Mouse (Mus musculus) frontal cortex, adult 2 months (tissue): Measurements from ENCODE around the gene Sdc3. TPM values are rescaled to one million over a fixed set of nuclear protein-coding genes. Genes with fewer than 3 reads are reported as not detected.

Experiments
- DNase-seq, 2 experiments: peaks; one replicate each; pipeline ENCODE4 v3.0.0; 2022; ENCODE audit warnings: low spot score in 1 of 2; ENCODE audit errors: extremely low spot score in 1 of 2
- polyA plus RNA-seq: library from polyadenylated mRNA; depleted of rRNA; stranded (reverse); fragments of >200 nt; gene quantifications from 2 replicates; pipeline ENCODE4 v1.2.3, GENCODE M21; 2012

The Sdc3 gene
- polyA plus RNA-seq, 1 experiment, result 103 TPM

GRCm38 (mm10) chr4:130815860-130816259, 23.5 kb downstream of the Sdc3 start:
- peak in 1 of 2 experiments; percentile 55 for DNase-seq

GRCm38 (mm10) chr4:130819806-130820205, 27.5 kb downstream of the Sdc3 start:
- DNase-seq, result no peak

GRCm38 (mm10) chr4:130820594-130821255, 28.4 kb downstream of the Sdc3 start:
- no peak for DNase-seq

DNA sequence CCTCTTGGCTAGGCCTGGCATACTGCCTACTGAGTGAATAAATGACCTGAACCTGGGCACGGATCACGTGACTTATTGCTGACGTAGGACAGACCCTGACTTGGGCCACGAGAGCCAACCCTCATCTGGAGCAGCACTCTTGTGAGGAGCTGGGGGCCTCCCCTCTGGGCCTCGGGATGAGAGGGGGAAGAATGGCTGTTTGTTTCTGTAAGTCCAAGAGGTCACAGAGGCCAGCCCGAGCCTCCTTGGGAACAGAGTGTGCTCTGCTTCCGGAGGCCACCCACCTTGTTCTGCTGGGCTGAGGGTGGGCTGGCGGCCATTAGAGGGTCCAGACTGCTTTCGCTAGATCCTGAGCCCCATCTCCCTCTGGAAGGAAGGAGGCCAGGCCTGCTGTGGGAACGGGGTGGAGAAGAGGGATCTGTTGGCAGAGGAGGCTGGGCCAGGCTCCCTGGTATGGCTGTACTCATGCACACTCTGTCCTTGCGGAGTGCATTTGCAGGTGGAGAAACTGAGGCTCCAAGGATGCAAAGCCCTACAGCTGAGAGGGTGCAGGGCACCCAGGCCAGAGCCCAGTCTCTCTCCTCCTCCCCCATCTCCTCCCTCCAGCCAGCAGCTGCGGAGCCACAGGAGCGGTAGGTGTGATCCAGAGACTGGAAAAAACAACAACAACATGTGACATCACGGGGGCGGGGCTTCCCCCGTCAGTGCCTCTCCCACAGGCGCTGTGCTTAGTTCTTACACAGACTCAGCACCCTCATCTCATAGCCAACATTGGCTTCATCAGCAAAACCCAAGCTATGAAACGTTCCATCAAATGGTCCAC, 36.7 kb downstream of the Sdc3 start:
- no peak for DNase-seq

- no peak for DNase-seq
These were observed 41.8 kb downstream of the Sdc3 start for GRCm38 (mm10) chr4:130834122-130834521.

GRCm38 (mm10) chr4:130835550-130835949, 43.2 kb downstream of the Sdc3 start:
- no peak for DNase-seq

- DNase-seq, result peak in 1 of 2 experiments; percentile 37
These were observed 44.1 kb downstream of the Sdc3 start for GRCm38 (mm10) chr4:130836281-130837061.

DNA sequence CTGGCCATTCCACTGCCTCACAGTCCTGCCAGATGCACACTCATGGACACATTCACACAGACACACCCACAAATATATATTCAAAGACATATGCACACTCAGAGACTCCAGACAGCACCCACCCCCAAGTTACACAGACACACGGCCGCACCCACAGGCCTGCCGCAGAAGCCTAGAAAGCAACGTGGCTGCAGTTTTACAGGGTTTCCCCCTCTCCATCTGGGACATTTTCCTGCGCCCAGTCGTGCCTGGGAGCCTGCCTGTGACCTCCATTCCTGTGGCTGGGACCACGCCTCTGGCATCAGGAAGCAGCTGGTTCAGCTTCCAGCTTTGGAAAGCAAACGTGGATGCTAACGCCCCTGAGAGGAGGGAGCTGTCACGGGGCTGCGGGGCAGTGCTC, 46.2 kb downstream of the Sdc3 start:
- peak in 1 of 2 experiments; percentile 45 for DNase-seq

- DNase-seq, result no peak
These were observed 48.9 kb downstream of the Sdc3 start for GRCm38 (mm10) chr4:130841107-130841840.

DNA sequence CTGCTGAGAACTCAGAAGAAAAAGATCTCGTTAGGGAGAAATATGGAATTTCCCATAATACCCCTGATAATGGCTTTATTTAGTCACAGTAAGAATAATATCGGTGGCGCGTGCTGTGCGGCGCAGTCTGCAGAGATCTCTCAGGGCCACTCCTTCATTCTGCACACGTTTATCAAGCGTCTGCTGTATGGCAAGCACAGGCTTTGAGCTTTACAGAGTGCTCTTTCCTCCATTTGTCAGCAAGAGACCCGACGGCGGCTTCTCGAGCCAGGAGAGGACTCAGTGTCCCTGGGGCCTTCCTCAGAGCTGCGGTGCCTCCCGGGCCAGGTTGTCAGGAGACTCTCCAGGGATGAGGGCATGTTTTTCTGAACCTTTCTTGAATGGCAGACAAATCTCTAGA, 56.5 kb downstream of the Sdc3 start:
- no peak for DNase-seq

DNA sequence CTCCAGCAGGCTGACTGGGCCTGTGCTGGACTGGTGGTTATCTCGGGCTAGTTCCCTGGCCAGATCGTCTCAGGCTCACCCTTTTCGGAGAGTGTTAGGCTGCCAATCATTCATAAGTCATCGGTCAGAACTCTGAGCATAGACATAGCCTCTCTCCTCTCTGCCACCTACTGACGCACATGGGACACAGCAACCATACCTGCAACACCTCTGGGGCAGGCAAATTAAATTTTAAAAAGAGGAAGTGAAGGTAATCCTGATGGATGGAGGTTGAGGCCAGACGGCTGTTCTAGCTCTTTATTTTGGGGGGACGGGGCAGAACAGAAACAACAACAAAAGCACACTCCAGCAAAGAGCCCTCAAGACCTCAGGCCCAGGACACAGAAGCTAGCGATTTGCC, 65.3 kb downstream of the Sdc3 start:
- no peak for DNase-seq

GRCm38 (mm10) chr4:130858880-130859279, 66.5 kb downstream of the Sdc3 start:
- DNase-seq, result no peak

DNA sequence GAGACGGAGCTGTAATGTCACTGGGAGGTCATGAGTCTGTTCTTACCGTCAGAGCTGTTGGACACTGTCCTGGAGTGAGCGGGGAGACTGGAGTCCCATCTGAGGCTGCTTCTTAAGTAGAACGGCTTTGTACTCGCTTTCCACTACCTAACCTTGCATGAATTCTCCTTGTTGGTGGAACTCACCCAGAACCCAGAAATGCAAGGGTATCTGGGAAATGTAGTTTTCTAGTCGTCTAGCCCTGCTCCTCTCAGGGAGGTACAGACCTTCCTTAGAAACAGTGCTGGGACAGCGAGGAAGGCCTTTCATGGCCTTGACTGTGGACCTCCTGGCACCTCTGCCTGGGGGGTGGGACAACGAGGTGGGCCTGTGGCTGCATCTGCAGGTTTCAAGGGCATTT, 67.1 kb downstream of the Sdc3 start:
- no peak for DNase-seq

- no peak for DNase-seq
These were observed 68.7 kb downstream of the Sdc3 start for GRCm38 (mm10) chr4:130860902-130861652.

DNA sequence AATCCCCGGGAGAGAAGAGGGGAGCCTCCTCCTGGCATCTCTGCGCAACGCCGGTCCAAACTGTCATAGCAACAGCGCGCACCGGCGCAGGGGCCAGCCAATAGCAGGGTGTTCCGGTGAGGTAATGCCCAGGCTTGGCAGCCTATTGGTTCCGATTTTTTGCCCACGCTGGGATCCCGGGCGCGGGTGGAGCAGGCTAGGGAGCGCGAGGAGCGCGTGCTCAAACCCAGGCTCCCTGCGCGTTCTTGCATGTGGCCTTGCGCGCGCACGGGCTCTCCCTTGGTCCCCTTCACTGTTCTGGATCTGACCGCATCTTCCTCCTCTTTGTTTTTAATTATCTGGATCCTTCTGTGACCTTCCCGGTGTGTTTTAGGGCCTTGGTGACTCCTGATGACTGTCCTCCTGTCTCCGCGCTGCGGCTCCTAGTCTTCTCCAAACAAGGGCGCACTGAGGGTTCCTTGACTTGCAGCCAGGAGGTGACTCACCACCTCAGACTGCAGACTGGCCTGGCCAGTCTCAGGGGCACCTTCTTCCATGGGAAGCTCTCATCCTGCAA, 69.4 kb downstream of the Sdc3 start:
- peak; percentile 94 to 98 for DNase-seq

DNA sequence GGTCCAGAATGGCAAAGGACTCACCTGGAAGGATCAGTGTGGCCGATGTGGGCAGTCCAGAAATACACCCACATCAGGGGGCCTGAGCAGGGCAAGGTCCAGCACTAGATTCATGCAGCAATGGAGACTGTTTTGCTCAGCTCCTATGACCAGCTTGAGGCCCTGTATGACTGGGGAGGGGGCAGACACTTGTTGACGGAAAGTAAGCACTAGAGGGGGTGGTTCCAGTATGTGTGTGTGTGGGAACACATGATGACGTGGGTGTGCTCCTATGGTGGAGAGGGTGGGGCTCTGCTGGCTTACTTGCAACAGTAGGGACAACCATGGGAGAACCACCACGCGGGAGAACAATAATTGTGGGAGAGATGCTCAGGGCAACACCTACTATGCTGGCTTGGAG, 70.2 kb downstream of the Sdc3 start:
- DNase-seq, result no peak

DNA sequence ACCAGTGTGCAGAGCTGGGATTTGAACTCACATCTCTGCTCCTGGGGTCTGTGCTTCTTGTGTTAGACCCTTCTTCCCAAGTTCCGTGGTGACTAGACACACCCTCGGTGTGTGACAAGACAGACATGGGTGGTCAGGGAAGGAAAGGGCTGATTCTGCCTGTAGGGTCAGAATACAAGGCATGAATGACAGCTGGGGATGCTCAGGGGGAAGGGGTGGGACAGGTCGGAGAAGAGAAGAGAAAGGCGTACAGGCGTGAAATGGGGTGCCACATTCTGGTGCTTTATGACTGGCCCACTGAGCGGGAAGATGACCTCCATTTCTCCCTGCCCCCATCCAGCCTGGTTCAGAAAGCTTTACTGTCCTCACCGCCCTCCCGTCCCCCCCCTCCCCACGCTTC, 73.1 kb downstream of the Sdc3 start:
- DNase-seq, result no peak

DNA sequence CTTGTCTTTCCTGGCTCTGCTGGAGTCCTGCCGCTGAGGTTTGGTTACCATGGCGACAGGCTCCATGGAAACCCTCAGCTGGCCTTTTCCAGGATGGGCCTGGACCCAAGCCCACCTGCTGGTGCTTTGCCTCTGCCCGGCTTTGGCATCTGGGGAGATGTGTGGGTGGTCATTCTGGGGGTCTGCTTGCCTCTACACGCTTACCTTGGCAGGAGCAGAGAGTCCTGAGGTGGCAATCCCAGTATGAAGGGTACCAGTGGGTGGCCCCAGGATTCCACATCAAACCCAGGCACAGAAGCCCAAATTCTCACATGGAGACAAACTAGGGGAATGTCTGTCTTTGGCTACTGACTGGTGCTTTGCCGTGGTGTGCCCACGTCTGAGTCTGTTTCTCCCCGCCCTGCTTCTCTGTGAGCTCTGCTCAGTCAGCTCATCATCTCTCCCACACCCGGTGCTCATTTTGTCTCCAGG, 73.6 kb downstream of the Sdc3 start:
- DNase-seq, result peak; percentile 82 to 88

- no peak for DNase-seq
These were observed 75.6 kb downstream of the Sdc3 start for GRCm38 (mm10) chr4:130867940-130868339.
